Mouse (Mus musculus) lung, embryonic 16.5 days (tissue): ENCODE results near the gene Plcd1. TPM values are rescaled to one million over a fixed set of nuclear protein-coding genes. Genes with fewer than 3 reads are reported as not detected.
A peak's percentile ranks its signal among the peaks of the same experiment; 100 is the strongest.

Experiments used
- ATAC-seq: fragments of 200-750 bp; cut with Nextera tagmentation; 2 replicates; pipeline ENCODE4 v1.8.0; 2017; ENCODE audit warnings: low read depth, mild to moderate bottlenecking, moderate library complexity
- H3K27ac ChIP-seq: fragments of 300-500 bp; sonication (generic); 2 replicates; pipeline ENCODE4 v1.5.1; 2014; ENCODE audit warnings: mild to moderate bottlenecking, control low read depth, low read length
- H3K27me3 ChIP-seq: fragments of 300-500 bp; sonication (generic); 2 replicates; pipeline ENCODE4 v1.6.1; 2014; ENCODE audit warnings: low read depth, low read length, mixed read lengths; ENCODE audit not compliant: control insufficient read depth, insufficient read depth
- H3K36me3 ChIP-seq: fragments of 300-500 bp; sonication (generic); 2 replicates; pipeline ENCODE4 v1.6.1; 2014; ENCODE audit warnings: low read length; ENCODE audit not compliant: control insufficient read depth, insufficient read depth
- H3K4me1 ChIP-seq: fragments of 300-500 bp; sonication (generic); replicated peaks from 2 replicates; pipeline ENCODE4 v1.6.1; 2014; ENCODE audit warnings: low read length, mixed read lengths; ENCODE audit not compliant: control insufficient read depth, insufficient read depth
- H3K4me2 ChIP-seq: fragments of 300-500 bp; sonication (generic); 2 replicates; pipeline ENCODE4 v1.6.1; 2014; ENCODE audit warnings: low read depth, low read length, control low read depth
- H3K4me3 ChIP-seq: fragments of 300-500 bp; sonication (generic); 2 replicates; pipeline ENCODE4 v1.5.1; 2014; ENCODE audit warnings: mild to moderate bottlenecking, low read length, control low read depth
- H3K9ac ChIP-seq: fragments of 300-500 bp; sonication (generic); 2 replicates; pipeline ENCODE4 v1.6.1; 2014; ENCODE audit warnings: low read length, control low read depth
- H3K9me3 ChIP-seq: fragments of 300-500 bp; sonication (generic); 2 replicates; pipeline ENCODE4 v1.6.1; 2016; ENCODE audit warnings: low read length; ENCODE audit not compliant: control insufficient read depth
- WGBS: fragments of 180-500 bp; shearing (Covaris S2); extraction: QIAGEN DNeasy Blood & Tissue Kit; methylation state at CpG from one replicate; pipeline ENCODE4 v1.1.7; 2014; 5-methylcytosine and 5-hydroxymethylcytosine counted together
- polyA plus RNA-seq: library from polyadenylated mRNA; unstranded; fragments of >200 nt; fragmentation: Nextera tagmentation; extraction: Ambion mirVana; gene quantifications from 2 replicates; pipeline ENCODE4 v1.2.1, GENCODE M21; 2015

Plcd1 gene
- polyA plus RNA-seq, 1 experiment from 2014 or later, result 17.2 TPM

GRCm38 (mm10) chr9:119082656-119083430 lies 10.5 kb downstream of the Plcd1 start:
- 75% methylated on average over 7 of the region's 7 CpGs for WGBS
- no peaks in the 10 kb centered on the region for H3K9me3 ChIP-seq
- ATAC-seq, result no peak; the same call in 1 of the 2 replicates
- no peaks in the 10 kb centered on the region for H3K36me3 ChIP-seq
- peaks cover 7% of the 10 kb centered on the region for H3K4me1 ChIP-seq
- no peak overlapping the region for H3K4me3 ChIP-seq
- no peak overlapping the region for H3K9ac ChIP-seq
- no peaks in the 10 kb centered on the region for H3K27me3 ChIP-seq
- no peak overlapping the region; the same call in 1 of the 2 replicates for H3K27ac ChIP-seq
- H3K4me2 ChIP-seq, result no peak overlapping the region

- WGBS, result 40% methylated on average over 8 of the region's 8 CpGs
- peak; percentile 42; the same call in 1 of the 2 replicates for ATAC-seq
- Histone ChIP-seq H3K27me3 (no peaks in the 10 kb centered on the region), H3K4me1 (peaks cover 2% of the 10 kb centered on the region; the same call in 1 of the 2 replicates), H3K27ac (no peak overlapping the region; the same call in 1 of the 2 replicates), H3K4me3 (no peak overlapping the region), H3K9me3 (no peaks in the 10 kb centered on the region), H3K36me3 (no peaks in the 10 kb centered on the region), H3K4me2 (no peak overlapping the region), H3K9ac (no peak overlapping the region)
Measured at GRCm38 (mm10) chr9:119082039-119082438, 11.3 kb downstream of the Plcd1 start.

GRCm38 (mm10) chr9:119080040-119080675 lies 13.1 kb downstream of the Plcd1 start:
- Histone ChIP-seq H3K4me1 (peaks cover 2% of the 10 kb centered on the region; the same call in 1 of the 2 replicates), H3K36me3 (no peaks in the 10 kb centered on the region), H3K27me3 (no peaks in the 10 kb centered on the region), H3K27ac (no peak overlapping the region), H3K4me3 (no peak overlapping the region), H3K9me3 (no peaks in the 10 kb centered on the region), H3K4me2 (no peak overlapping the region), H3K9ac (no peak overlapping the region)
- ATAC-seq, result no peak
- 68% methylated on average over 5 of the region's 5 CpGs for WGBS

GRCm38 (mm10) chr9:119075685-119076084 lies 17.6 kb downstream of the Plcd1 start:
- peaks cover 2% of the 10 kb centered on the region; the same call in 1 of the 2 replicates for H3K4me1 ChIP-seq
- 57% methylated on average over 16 of the region's 16 CpGs for WGBS
- no peak overlapping the region for H3K4me3 ChIP-seq
- peak; percentile 47 for ATAC-seq
- no peaks in the 10 kb centered on the region for H3K9me3 ChIP-seq
- peaks cover 7% of the 10 kb centered on the region; the same call in 1 of the 2 replicates for H3K36me3 ChIP-seq
- H3K4me2 ChIP-seq, result no peak overlapping the region
- no peak overlapping the region for H3K27ac ChIP-seq
- no peak overlapping the region for H3K9ac ChIP-seq
- H3K27me3 ChIP-seq, result no peaks in the 10 kb centered on the region

GRCm38 (mm10) chr9:119073184-119073895 lies 20.0 kb downstream of the Plcd1 start:
- WGBS, result 68% methylated on average over 15 of the region's 15 CpGs
- Histone ChIP-seq H3K27ac (no peak overlapping the region), H3K27me3 (no peaks in the 10 kb centered on the region), H3K9ac (no peak overlapping the region), H3K4me3 (no peak overlapping the region), H3K4me1 (peaks cover 2% of the 10 kb centered on the region), H3K36me3 (peaks cover 7% of the 10 kb centered on the region; the same call in 1 of the 2 replicates), H3K4me2 (no peak overlapping the region), H3K9me3 (no peaks in the 10 kb centered on the region)
- no peak for ATAC-seq

GRCm38 (mm10) chr9:119071786-119072185 lies 21.5 kb downstream of the Plcd1 start:
- no peak overlapping the region for H3K27ac ChIP-seq
- H3K9ac ChIP-seq, result no peak overlapping the region
- peaks cover 6% of the 10 kb centered on the region for H3K4me1 ChIP-seq
- WGBS, result 60% methylated on average over 9 of the region's 9 CpGs
- H3K4me3 ChIP-seq, result no peak overlapping the region
- no peaks in the 10 kb centered on the region for H3K27me3 ChIP-seq
- peaks cover 7% of the 10 kb centered on the region; the same call in 1 of the 2 replicates for H3K36me3 ChIP-seq
- H3K9me3 ChIP-seq, result no peaks in the 10 kb centered on the region
- ATAC-seq, result no peak
- no peak overlapping the region for H3K4me2 ChIP-seq

GRCm38 (mm10) chr9:119070173-119070825 lies 23.0 kb downstream of the Plcd1 start:
- Histone ChIP-seq H3K9ac (no peak overlapping the region), H3K36me3 (peaks cover 7% of the 10 kb centered on the region; the same call in 1 of the 2 replicates), H3K4me1 (peaks cover 6% of the 10 kb centered on the region), H3K9me3 (no peaks in the 10 kb centered on the region), H3K4me2 (no peak overlapping the region), H3K4me3 (no peak overlapping the region), H3K27me3 (no peaks in the 10 kb centered on the region), H3K27ac (no peak overlapping the region)
- 66% methylated on average over 13 of the region's 13 CpGs for WGBS
- no peak for ATAC-seq

GRCm38 (mm10) chr9:119068266-119068665 lies 25.0 kb downstream of the Plcd1 start:
- H3K9ac ChIP-seq, result 0 out of 2 replicates have a peak overlapping the region, but pooled peaks have one; percentile 31
- H3K4me3 ChIP-seq, result no peak overlapping the region
- ATAC-seq, result peak; percentile 55
- 0 out of 2 replicates have a peak, but pooled peaks cover 2% of the 10 kb centered on the region for H3K36me3 ChIP-seq
- no peak overlapping the region for H3K4me2 ChIP-seq
- 58% methylated on average over 11 of the region's 11 CpGs for WGBS
- no peaks in the 10 kb centered on the region for H3K9me3 ChIP-seq
- H3K4me1 ChIP-seq, result peaks cover 7% of the 10 kb centered on the region
- no peaks in the 10 kb centered on the region for H3K27me3 ChIP-seq
- H3K27ac ChIP-seq, result no peak overlapping the region
